Mouse (Mus musculus): Measurements from ENCODE around the gene Klf16.

GRCm38 (mm10) chr10:80552364-80552763 is 24.8 kb downstream of the Klf16 start:
- no peak for TF ChIP-seq CTCF (conservative IDR thresholded peaks at IDR 0.05; ENCODE audit: insufficient read depth, insufficient read length, low read depth, low read length)
- TF ChIP-seq POLR2A (IDR thresholded peaks at IDR 0.05; ENCODE audit: low read depth, low read length), result no peak

Data from kidney, adult 2 months (tissue).